17 mouse cellular contexts compared by ENCODE assay signal in the genomic region with DNA sequence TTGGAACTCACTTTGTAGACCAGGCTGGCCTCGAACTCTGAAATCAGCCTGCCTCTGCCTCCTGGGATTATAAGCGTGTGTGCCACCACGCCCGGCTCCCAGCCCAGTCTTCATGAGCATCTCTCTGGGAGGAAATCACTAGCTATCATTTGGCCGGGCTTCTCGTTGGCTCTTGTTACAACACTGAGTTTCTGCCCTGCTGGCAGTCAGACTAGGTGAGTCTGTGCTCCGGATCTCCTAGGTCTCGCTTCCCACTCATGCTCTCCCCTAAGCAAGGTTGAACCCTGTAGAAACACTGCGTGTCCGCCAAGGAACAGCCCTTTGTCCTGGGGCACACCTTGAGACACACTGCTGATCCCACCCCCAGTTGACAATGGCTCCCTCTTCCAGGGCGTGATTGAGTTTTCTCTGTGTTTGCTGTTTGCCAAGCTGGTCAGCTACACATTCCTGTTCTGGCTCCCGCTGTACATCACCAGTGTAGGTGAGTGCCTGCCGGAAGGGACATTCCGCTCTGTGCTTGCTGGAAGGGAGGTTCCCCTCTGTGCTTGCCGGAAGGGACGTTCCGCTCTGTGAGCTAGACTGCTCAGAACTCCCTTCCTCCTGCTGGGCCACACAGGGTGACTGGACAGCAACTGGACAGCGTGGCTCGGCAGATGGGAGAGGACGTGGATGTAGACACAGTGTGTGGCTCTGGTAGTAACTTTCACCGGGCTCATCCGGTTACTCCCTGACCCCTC. TPM values are rescaled to one million over a fixed set of nuclear protein-coding genes. Genes with fewer than 3 reads are reported as not detected.
DNase-seq lines count a peak whose midpoint lies in the region; ATAC-seq and TF ChIP-seq lines count a peak whose summit lies in the region.
"Had no signal": no experiment of that assay in that cellular context is flagged by ENCODE, and none has a peak within 500 bp of the region (broad histone marks: within the 10 kb centered on the region; RNA-seq: fewer than 3 reads in every experiment).

No protein-coding gene starts in this region.

- WGBS in kidney, embryonic 15.5 days = 53% methylated on average over 22 of the region's 22 CpGs
- WGBS in stomach, embryonic 16.5 days = 73% methylated on average over 22 of the region's 22 CpGs

- no peak for TF ChIP-seq CTCF in layer of hippocampus, adult 2 months (conservative IDR thresholded peaks at IDR 0.05)

- no peaks in the 10 kb centered on the region for H3K27me3 ChIP-seq in kidney, embryonic 15.5 days
- H3K27me3 ChIP-seq in stomach, embryonic 16.5 days (ENCODE audit: control insufficient read depth, insufficient read depth, low read length) = no peaks in the 10 kb centered on the region
- H3K27me3 ChIP-seq: hindbrain, embryonic 12.5 days; liver, embryonic 13.5 days; neural tube, embryonic 13.5 days had no signal

- H3K4me3 ChIP-seq in kidney, embryonic 15.5 days (replicated peaks) = no peak overlapping the region
- H3K4me3 ChIP-seq in stomach, embryonic 16.5 days (replicated peaks; ENCODE audit: low read length) = no peak overlapping the region
- no peak overlapping the region for H3K4me3 ChIP-seq in layer of hippocampus, adult 2 months
- H3K4me3 ChIP-seq: hindbrain, embryonic 12.5 days; liver, embryonic 13.5 days; megakaryocyte, embryonic 14.5 days; neural tube, embryonic 13.5 days had no signal

- peaks cover 14% of the 10 kb centered on the region for H3K4me1 ChIP-seq in kidney, embryonic 15.5 days
- no peaks in the 10 kb centered on the region for H3K4me1 ChIP-seq in stomach, embryonic 16.5 days (ENCODE audit: control insufficient read depth, insufficient read depth, low read length)
- H3K4me1 ChIP-seq: hindbrain, embryonic 12.5 days; liver, embryonic 13.5 days; megakaryocyte, embryonic 14.5 days; neural tube, embryonic 13.5 days had no signal

- H3K9me3 ChIP-seq in kidney, embryonic 15.5 days (replicated peaks) = no peaks in the 10 kb centered on the region
- no peaks in the 10 kb centered on the region for H3K9me3 ChIP-seq in stomach, embryonic 16.5 days (replicated peaks; ENCODE audit: control insufficient read depth, low read length)
- H3K9me3 ChIP-seq: hindbrain, embryonic 12.5 days; liver, embryonic 13.5 days; neural tube, embryonic 13.5 days had no signal

- H3K4me2 ChIP-seq in kidney, embryonic 15.5 days = 0 out of 2 replicates have a peak overlapping the region, but pooled peaks have one; percentile 21
- no peak overlapping the region for H3K4me2 ChIP-seq in stomach, embryonic 16.5 days (ENCODE audit: low read depth, low read length)
- H3K4me2 ChIP-seq: hindbrain, embryonic 12.5 days; liver, embryonic 13.5 days; neural tube, embryonic 13.5 days had no signal

- peak; percentile 79 for ATAC-seq in kidney, embryonic 15.5 days (replicated peaks; ENCODE audit: low FRiP score)
- peak; percentile 30; the same call in 1 of the 2 replicates for ATAC-seq in stomach, embryonic 16.5 days (ENCODE audit: insufficient read depth, low FRiP score)
- ATAC-seq: intestine, embryonic 16.5 days had no signal

- H3K27ac ChIP-seq in kidney, embryonic 15.5 days = peak overlapping the region; percentile 68
- no peak overlapping the region for H3K27ac ChIP-seq in stomach, embryonic 16.5 days (ENCODE audit: low read length)
- no peak overlapping the region for H3K27ac ChIP-seq in layer of hippocampus, adult 2 months
- H3K27ac ChIP-seq: hindbrain, embryonic 12.5 days; liver, embryonic 13.5 days; neural tube, embryonic 13.5 days had no signal

- no peak overlapping the region for H3K9ac ChIP-seq in kidney, embryonic 15.5 days
- H3K9ac ChIP-seq in stomach, embryonic 16.5 days (ENCODE audit: low read length) = no peak overlapping the region
- H3K9ac ChIP-seq: forebrain, postnatal 0 days; hindbrain, embryonic 12.5 days; liver, embryonic 13.5 days; neural tube, embryonic 13.5 days had no signal

- DNase-seq in kidney, adult 9 months = peak; percentile 25
- no peak for DNase-seq in kidney, adult 18-20 months
- peak; percentile 56 for DNase-seq in cerebellum, adult 11-12 months
- no peak for DNase-seq in layer of hippocampus, adult 2 months (ENCODE audit: low spot score in 2 of 2)
- DNase-seq in urinary bladder, postnatal 36 days (ENCODE audit: low spot score in 2 of 2) = no peak
- DNase-seq: adrenal gland, postnatal 14 days; heart, adult 18-20 months; liver, embryonic 13.5 days; thymus, postnatal 4 days had no signal

- no peaks in the 10 kb centered on the region for H3K36me3 ChIP-seq in kidney, embryonic 15.5 days
- no peaks in the 10 kb centered on the region; the same call in 1 of the 2 replicates for H3K36me3 ChIP-seq in stomach, embryonic 16.5 days (ENCODE audit: control insufficient read depth, insufficient read depth, low read length)
- H3K36me3 ChIP-seq: G1E; hindbrain, embryonic 12.5 days; liver, embryonic 13.5 days had no signal

RNA-seq across cellular contexts. Expression of a gene that starts 48.9 kb away (rescaled TPM):
- 3.0 and 3.9 TPM in 2 replicates for polyA plus RNA-seq in kidney, embryonic 15.5 days (2015; fragmentation: Nextera tagmentation; extraction: Ambion mirVana)
- polyA plus RNA-seq in stomach, embryonic 16.5 days (2015; fragmentation: Nextera tagmentation; extraction: Ambion mirVana) = 16.1 and 22.5 TPM in 2 replicates
- 10 to 100 TPM in 1 of 2 experiments, 1 to 10 TPM in 1; 8.4 to 11.5 TPM for total RNA-seq in layer of hippocampus, adult 2 months (2021)
- polyA plus RNA-seq: G1E had no signal

RNA-seq across cellular contexts. Expression of a gene that starts 50.5 kb away (rescaled TPM):
- 27.6 and 34.9 TPM in 2 replicates for polyA plus RNA-seq in kidney, embryonic 15.5 days (2015; fragmentation: Nextera tagmentation; extraction: Ambion mirVana)
- polyA plus RNA-seq in stomach, embryonic 16.5 days (2015; fragmentation: Nextera tagmentation; extraction: Ambion mirVana) = 28.0 and 31.1 TPM in 2 replicates
- total RNA-seq in layer of hippocampus, adult 2 months (2021) = 10 to 100 TPM; 21.8 to 31.9 TPM
- polyA plus RNA-seq: G1E had no signal

RNA-seq across cellular contexts. Expression of a gene that starts 58.3 kb away (rescaled TPM):
- 2.0 and 2.4 TPM in 2 replicates for polyA plus RNA-seq in kidney, embryonic 15.5 days (2015; fragmentation: Nextera tagmentation; extraction: Ambion mirVana)
- polyA plus RNA-seq in stomach, embryonic 16.5 days (2015; fragmentation: Nextera tagmentation; extraction: Ambion mirVana) = 1.5 and 2.5 TPM in 2 replicates
- 10 to 100 TPM; 11.4 to 15.8 TPM for total RNA-seq in layer of hippocampus, adult 2 months (2021)
- total RNA-seq: G1E had no signal
- polyA plus RNA-seq: G1E had no signal

Comparison
In these comparisons a context has a peak if more than half of its experiments do, and no peak if none do; other contexts are left out.
1. DNase-seq: peak in kidney, adult 9 months (single experiment) and cerebellum, adult 11-12 months (single experiment); none in kidney, adult 18-20 months (single experiment), layer of hippocampus, adult 2 months (0 of 2) and urinary bladder, postnatal 36 days (0 of 2).